Mouse (Mus musculus): Measurements from ENCODE around the gene Axin2.
A peak's percentile ranks its signal among the peaks of the same experiment; 100 is the strongest.

Axin2 gene

GRCm38 (mm10) chr11:108906590-108907254, 13.4 kb upstream of the Axin2 start:
- no peak for DNase-seq (ENCODE audit: low spot score)

- no peak for DNase-seq (ENCODE audit: low spot score)
Observed at GRCm38 (mm10) chr11:108909396-108910195, 10.6 kb upstream of the Axin2 start.

- no peak for DNase-seq (ENCODE audit: low spot score)
Observed at GRCm38 (mm10) chr11:108910328-108910886, 9.7 kb upstream of the Axin2 start.

GRCm38 (mm10) chr11:108910903-108911302, 9.2 kb upstream of the Axin2 start:
- DNase-seq (ENCODE audit: low spot score): no peak

- DNase-seq (ENCODE audit: low spot score): no peak
Observed at GRCm38 (mm10) chr11:108912174-108912573, 8.0 kb upstream of the Axin2 start.

GRCm38 (mm10) chr11:108917422-108918324, 2.5 kb upstream of the Axin2 start:
- DNase-seq (ENCODE audit: low spot score): no peak

GRCm38 (mm10) chr11:108920636-108921505, 722 bp downstream of the Axin2 start:
- DNase-seq (ENCODE audit: low spot score): peak; percentile 66

GRCm38 (mm10) chr11:108921506-108922455, 1.6 kb downstream of the Axin2 start:
- DNase-seq (ENCODE audit: low spot score): peak; percentile 23

GRCm38 (mm10) chr11:108922511-108923187, 2.5 kb downstream of the Axin2 start:
- no peak for DNase-seq (ENCODE audit: low spot score)

GRCm38 (mm10) chr11:108923188-108923575, 3.0 kb downstream of the Axin2 start:
- DNase-seq (ENCODE audit: low spot score): no peak

- no peak for DNase-seq (ENCODE audit: low spot score)
Observed at GRCm38 (mm10) chr11:108923781-108924180, 3.6 kb downstream of the Axin2 start.

GRCm38 (mm10) chr11:108924346-108924745, 4.2 kb downstream of the Axin2 start:
- no peak for DNase-seq (ENCODE audit: low spot score)

- DNase-seq (ENCODE audit: low spot score): peak; percentile 87
Observed at GRCm38 (mm10) chr11:108925202-108925601, 5.1 kb downstream of the Axin2 start.

- no peak for DNase-seq (ENCODE audit: low spot score)
Observed at GRCm38 (mm10) chr11:108925826-108926225, 5.7 kb downstream of the Axin2 start.

- no peak for DNase-seq (ENCODE audit: low spot score)
Observed at GRCm38 (mm10) chr11:108926345-108927092, 6.4 kb downstream of the Axin2 start.

- DNase-seq (ENCODE audit: low spot score): no peak
Observed at GRCm38 (mm10) chr11:108927093-108927444, 6.9 kb downstream of the Axin2 start.

- no peak for DNase-seq (ENCODE audit: low spot score)
Observed at GRCm38 (mm10) chr11:108928096-108928495, 7.9 kb downstream of the Axin2 start.

- no peak for DNase-seq (ENCODE audit: low spot score)
Observed at GRCm38 (mm10) chr11:108928752-108929151, 8.6 kb downstream of the Axin2 start.

- DNase-seq (ENCODE audit: low spot score): no peak
Observed at GRCm38 (mm10) chr11:108929176-108929575, 9.0 kb downstream of the Axin2 start.
